Mouse (Mus musculus) ES-CJ7 (cell line): ENCODE measurements around the gene Olfr810.

Experiments used
- DNase-seq: peaks from one replicate; pipeline ENCODE4 v3.0.0; 2011; ENCODE audit warnings: low read depth, low spot score

Olfr810 gene

GRCm38 (mm10) chr10:129794817-129795216 lies at the start of gene Olfr810:
TSS of gene Olfr810 (minus strand) at chr10:129794917.
- no peak for DNase-seq

GRCm38 (mm10) chr10:129804296-129804695 lies 9.6 kb upstream of the Olfr810 start, which contains the start of gene Olfr811:
TSS of gene Olfr811 (minus strand) at chr10:129804396.
- no peak for DNase-seq

GRCm38 (mm10) chr10:129778123-129778522 lies 16.6 kb downstream of the Olfr810 start:
- no peak for DNase-seq

GRCm38 (mm10) chr10:129774338-129774737 lies 20.4 kb downstream of the Olfr810 start, which contains the start of gene Olfr809:
TSS of gene Olfr809 (plus strand) at chr10:129774638.
- no peak for DNase-seq

GRCm38 (mm10) chr10:129765182-129765581 lies 29.5 kb downstream of the Olfr810 start, which contains the start of gene Olfr808:
TSS of gene Olfr808 (plus strand) at chr10:129765482.
- DNase-seq, result no peak

GRCm38 (mm10) chr10:129757693-129758092 lies 37.0 kb downstream of the Olfr810 start, which contains the start of gene Olfr807:
TSS of gene Olfr807 (minus strand) at chr10:129757793.
- no peak for DNase-seq

- DNase-seq, result no peak
Observed at GRCm38 (mm10) chr10:129741821-129742220, 52.9 kb downstream of the Olfr810 start, which contains the start of gene Olfr806. TSS of gene Olfr806 (minus strand) at chr10:129741921.
